Mouse (Mus musculus) myocyte (in vitro differentiated cells): Measurements from ENCODE around the gene Ndufaf2. TPM values are rescaled to one million over a fixed set of nuclear protein-coding genes. Genes with fewer than 3 reads are reported as not detected.

ENCODE experiments used
- H3K27me3 ChIP-seq: one replicate; pipeline ENCODE4 v1.6.1; 2011; ENCODE audit not compliant: control insufficient read depth, insufficient read depth, insufficient read length
- H3K36me3 ChIP-seq: one replicate; pipeline ENCODE4 v1.6.1; 2011; ENCODE audit not compliant: control insufficient read depth, insufficient read depth
- H3K4me2 ChIP-seq: one replicate; pipeline ENCODE4 v1.6.1; 2011; ENCODE audit warnings: low read depth, control low read depth
- H3K4me3 ChIP-seq: one replicate; pipeline ENCODE4 v1.5.1; 2011; ENCODE audit warnings: mild to moderate bottlenecking, control low read depth, moderate library complexity
- H3K79me2 ChIP-seq: one replicate; pipeline ENCODE4 v1.6.1; 2011; ENCODE audit not compliant: control insufficient read depth, insufficient read depth
- H3ac ChIP-seq: one replicate; pipeline ENCODE4 v1.6.1; 2011; ENCODE audit not compliant: control insufficient read depth, insufficient read length
- CEBPB ChIP-seq: IDR thresholded peaks from 2 replicates; pipeline ENCODE4 v1.6.1; 2011; ENCODE audit warnings: mild to moderate bottlenecking, moderate library complexity; ENCODE audit not compliant: poor library complexity, insufficient read depth, severe bottlenecking
- E2F4 ChIP-seq: IDR thresholded peaks from one replicate; pipeline ENCODE4 v1.6.1; 2011; ENCODE audit warnings: mild to moderate bottlenecking, control low read depth, moderate library complexity; ENCODE audit not compliant: insufficient read depth
- MAX ChIP-seq: IDR thresholded peaks from one replicate; pipeline ENCODE4 v1.6.1; 2011; ENCODE audit warnings: low read depth, mild to moderate bottlenecking, control low read depth
- MYOD1 ChIP-seq, 3 experiments: IDR thresholded peaks; one replicate each; pipeline ENCODE4 v1.6.1; 2011; ENCODE audit warnings: control low read depth in 2 of 3, low read depth in 2 of 3, mild to moderate bottlenecking in 2 of 3, moderate library complexity in 1 of 3; ENCODE audit not compliant: insufficient read length in 2 of 3, control insufficient read depth in 1 of 3
- MYOG ChIP-seq, 3 experiments: IDR thresholded peaks; one replicate each; pipeline ENCODE4 v1.6.1; 2011; ENCODE audit warnings: control low read depth in 2 of 3, low read depth in 2 of 3, mild to moderate bottlenecking in 2 of 3; ENCODE audit not compliant: insufficient read length in 2 of 3, control insufficient read depth in 1 of 3, insufficient read depth in 1 of 3
- POLR2A ChIP-seq: IDR thresholded peaks from one replicate; pipeline ENCODE4 v1.6.1; 2011; ENCODE audit warnings: low read depth, mild to moderate bottlenecking, control low read depth, moderate library complexity; ENCODE audit not compliant: insufficient read length
- POLR2AphosphoS2 ChIP-seq: IDR thresholded peaks from one replicate; pipeline ENCODE4 v1.6.1; 2011; ENCODE audit warnings: low read depth, control low read depth; ENCODE audit not compliant: insufficient read length
- REST ChIP-seq: IDR thresholded peaks from one replicate; pipeline ENCODE4 v1.6.1; 2011; ENCODE audit warnings: mild to moderate bottlenecking, control low read depth, moderate library complexity; ENCODE audit not compliant: insufficient read depth, insufficient read length
- SRF ChIP-seq: IDR thresholded peaks from one replicate; pipeline ENCODE4 v1.6.1; 2011; ENCODE audit warnings: low read depth; ENCODE audit not compliant: control insufficient read depth, insufficient read length
- TCF12 ChIP-seq: IDR thresholded peaks from one replicate; pipeline ENCODE4 v1.6.1; 2011; ENCODE audit warnings: mild to moderate bottlenecking, control low read depth; ENCODE audit not compliant: poor library complexity, insufficient read depth, severe bottlenecking
- TCF3 ChIP-seq: IDR thresholded peaks from one replicate; pipeline ENCODE4 v1.6.1; 2011; ENCODE audit warnings: low read depth, control low read depth; ENCODE audit not compliant: insufficient read length
- USF1 ChIP-seq: IDR thresholded peaks from one replicate; pipeline ENCODE4 v1.6.1; 2011; ENCODE audit warnings: low read depth, mild to moderate bottlenecking, control low read depth, moderate library complexity
- polyA plus RNA-seq: library from polyadenylated mRNA; unstranded; fragments of >200 nt; fragmentation: generic; extraction: Trizol; gene quantifications from one replicate; pipeline ENCODE4 v1.2.1, GENCODE M21; 2012; ENCODE audit warnings: missing spikeins

Gene Ndufaf2
- polyA plus RNA-seq, 1 experiment = 25.4 TPM

DNA sequence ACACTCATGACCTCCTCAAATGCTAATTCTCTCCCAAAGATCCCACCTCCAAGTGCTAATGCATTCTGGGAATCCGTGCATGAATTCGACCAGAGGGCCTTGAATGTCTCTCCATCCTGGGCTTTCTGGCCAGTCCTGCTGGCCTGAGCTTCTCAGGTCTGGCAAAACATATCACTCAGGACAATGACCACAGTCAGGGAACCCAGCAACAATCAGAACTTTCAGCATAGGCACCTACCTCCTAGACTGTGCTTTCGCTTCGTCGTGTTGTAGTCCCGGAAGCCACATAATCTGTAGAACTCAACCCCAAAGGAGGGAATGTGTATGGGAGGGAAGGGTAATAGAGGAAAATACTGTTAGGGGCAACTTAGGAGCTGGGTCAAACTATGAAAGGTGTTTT, 179.0 kb downstream of the Ndufaf2 start:
- Histone ChIP-seq H3K79me2 (no peaks in the 10 kb centered on the region), H3K36me3 (no peaks in the 10 kb centered on the region), H3ac (no peak overlapping the region), H3K27me3 (no peaks in the 10 kb centered on the region), H3K4me3 (no peak overlapping the region), H3K4me2 (no peak overlapping the region)
- no peak for TF ChIP-seq MYOG (IDR thresholded peaks at IDR 0.05; ENCODE audit: control insufficient read depth in 1 of 3, insufficient read depth in 1 of 3, insufficient read length in 2 of 3, low read depth in 2 of 3)
- no peak for TF ChIP-seq CEBPB
- no peak for TF ChIP-seq USF1
- TF ChIP-seq E2F4 = no peak
- no peak for TF ChIP-seq MYOD1 (IDR thresholded peaks at IDR 0.05; ENCODE audit: control insufficient read depth in 1 of 3, insufficient read length in 2 of 3, low read depth in 2 of 3)
- TF ChIP-seq MAX = no peak
- TF ChIP-seq POLR2AphosphoS2 = no peak
- no peak for TF ChIP-seq TCF3
- TF ChIP-seq TCF12 = no peak
- no peak for TF ChIP-seq POLR2A
- TF ChIP-seq SRF = no peak
- no peak for TF ChIP-seq REST

DNA sequence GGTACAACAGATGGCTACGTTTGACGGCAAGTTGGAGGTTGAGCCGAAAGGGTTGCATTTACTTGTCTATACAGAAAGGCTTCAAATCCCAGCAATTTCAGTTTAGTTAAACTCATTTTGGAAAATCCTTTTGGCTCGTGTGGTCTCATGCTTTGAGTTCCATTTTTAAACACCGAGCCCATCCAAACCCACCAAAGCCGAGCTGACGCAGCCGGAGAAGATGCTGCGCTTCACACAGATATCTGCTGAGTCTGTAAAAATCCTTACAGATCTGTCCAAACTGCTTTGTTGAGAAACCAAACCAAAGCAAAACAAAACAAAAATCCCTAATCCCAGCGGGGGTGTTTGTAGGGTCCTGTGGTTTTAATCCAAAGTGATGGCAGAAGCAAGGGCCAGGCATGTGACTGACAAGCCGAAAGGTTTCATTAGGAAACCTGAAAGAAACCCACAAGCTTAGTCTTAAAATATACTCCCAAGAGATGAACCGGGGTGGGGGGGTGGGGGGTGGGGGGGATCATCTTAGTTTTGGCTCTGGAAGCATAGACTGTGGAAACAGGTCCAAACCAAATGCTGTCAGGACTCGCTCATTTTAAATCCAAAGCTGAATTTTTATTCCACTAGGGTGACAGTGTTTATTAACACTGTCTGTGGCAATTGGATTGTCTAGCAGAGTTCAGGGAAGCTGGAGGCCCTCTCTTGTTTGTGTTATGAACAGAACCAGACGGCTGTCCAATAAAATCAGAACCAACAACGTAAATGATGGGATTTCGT, 181.4 kb downstream of the Ndufaf2 start:
- H3K27me3 ChIP-seq = no peaks in the 10 kb centered on the region
- no peak overlapping the region for H3K4me3 ChIP-seq
- H3K4me2 ChIP-seq = no peak overlapping the region
- H3K79me2 ChIP-seq = no peaks in the 10 kb centered on the region
- H3K36me3 ChIP-seq = no peaks in the 10 kb centered on the region
- no peak overlapping the region for H3ac ChIP-seq
- TF ChIP-seq REST = no peak
- TF ChIP-seq MAX = no peak
- TF ChIP-seq USF1 = no peak
- no peak for TF ChIP-seq TCF3
- no peak for TF ChIP-seq CEBPB
- TF ChIP-seq POLR2AphosphoS2 = no peak
- no peak for TF ChIP-seq POLR2A
- no peak for TF ChIP-seq TCF12
- TF ChIP-seq MYOD1 (IDR thresholded peaks at IDR 0.05; ENCODE audit: control insufficient read depth in 1 of 3, insufficient read length in 2 of 3, low read depth in 2 of 3) = no peak
- TF ChIP-seq MYOG (IDR thresholded peaks at IDR 0.05; ENCODE audit: control insufficient read depth in 1 of 3, insufficient read depth in 1 of 3, insufficient read length in 2 of 3, low read depth in 2 of 3) = no peak
- no peak for TF ChIP-seq E2F4
- no peak for TF ChIP-seq SRF

DNA sequence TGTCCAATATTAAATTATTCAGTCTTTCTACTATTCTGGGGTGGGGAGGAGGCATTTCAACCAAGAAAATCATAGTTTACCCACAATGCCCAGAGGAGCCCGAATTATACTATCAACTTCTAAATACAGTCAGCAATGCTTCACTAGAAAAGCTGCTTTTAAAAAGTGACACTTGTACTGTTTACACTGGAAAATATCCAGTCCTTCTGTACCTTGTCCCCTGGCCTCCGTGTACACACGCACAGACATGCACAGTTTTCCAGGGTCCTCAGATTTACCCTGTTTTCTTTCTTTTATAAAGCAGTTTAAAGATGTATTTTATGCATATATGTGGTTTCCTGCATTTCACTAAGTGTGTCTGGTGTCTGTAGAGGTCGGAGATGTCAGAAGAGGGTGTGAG, 186.0 kb downstream of the Ndufaf2 start:
- Histone ChIP-seq H3K79me2 (no peaks in the 10 kb centered on the region), H3K4me2 (no peak overlapping the region), H3ac (no peak overlapping the region), H3K27me3 (no peaks in the 10 kb centered on the region), H3K4me3 (no peak overlapping the region), H3K36me3 (no peaks in the 10 kb centered on the region)
- TF ChIP-seq POLR2A (no peak), SRF (no peak), USF1 (no peak), E2F4 (no peak), REST (no peak), MYOG (IDR thresholded peaks at IDR 0.05; ENCODE audit: control insufficient read depth in 1 of 3, insufficient read depth in 1 of 3, insufficient read length in 2 of 3, low read depth in 2 of 3) (no peak), TCF3 (no peak), POLR2AphosphoS2 (no peak), TCF12 (no peak), MYOD1 (IDR thresholded peaks at IDR 0.05; ENCODE audit: control insufficient read depth in 1 of 3, insufficient read length in 2 of 3, low read depth in 2 of 3) (no peak), MAX (no peak), CEBPB (no peak)

DNA sequence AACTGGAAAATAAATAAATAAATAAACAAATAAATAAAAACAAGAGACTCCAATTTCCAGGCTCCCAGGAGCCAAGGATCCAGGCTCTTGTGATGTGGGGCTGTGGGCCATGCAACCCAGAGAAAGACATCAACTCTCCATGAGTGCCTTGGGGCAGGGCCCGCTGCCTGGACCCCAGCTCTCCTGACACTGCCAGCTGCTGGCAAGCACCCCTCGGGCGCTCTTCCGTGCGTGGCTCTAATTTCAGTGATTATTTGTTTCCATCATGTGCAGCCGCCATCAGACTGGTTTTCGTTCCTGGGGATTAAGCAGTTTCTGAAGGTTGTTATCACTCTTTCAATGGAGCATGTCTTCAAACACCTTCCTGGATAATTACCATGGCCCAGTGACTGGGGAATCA, 186.6 kb downstream of the Ndufaf2 start:
- no peak for TF ChIP-seq MYOD1 (IDR thresholded peaks at IDR 0.05; ENCODE audit: control insufficient read depth in 1 of 3, insufficient read length in 2 of 3, low read depth in 2 of 3)
- no peak overlapping the region for H3K4me3 ChIP-seq
- H3K79me2 ChIP-seq = no peaks in the 10 kb centered on the region
- no peak overlapping the region for H3ac ChIP-seq
- no peak overlapping the region for H3K4me2 ChIP-seq
- H3K36me3 ChIP-seq = no peaks in the 10 kb centered on the region
- no peaks in the 10 kb centered on the region for H3K27me3 ChIP-seq

DNA sequence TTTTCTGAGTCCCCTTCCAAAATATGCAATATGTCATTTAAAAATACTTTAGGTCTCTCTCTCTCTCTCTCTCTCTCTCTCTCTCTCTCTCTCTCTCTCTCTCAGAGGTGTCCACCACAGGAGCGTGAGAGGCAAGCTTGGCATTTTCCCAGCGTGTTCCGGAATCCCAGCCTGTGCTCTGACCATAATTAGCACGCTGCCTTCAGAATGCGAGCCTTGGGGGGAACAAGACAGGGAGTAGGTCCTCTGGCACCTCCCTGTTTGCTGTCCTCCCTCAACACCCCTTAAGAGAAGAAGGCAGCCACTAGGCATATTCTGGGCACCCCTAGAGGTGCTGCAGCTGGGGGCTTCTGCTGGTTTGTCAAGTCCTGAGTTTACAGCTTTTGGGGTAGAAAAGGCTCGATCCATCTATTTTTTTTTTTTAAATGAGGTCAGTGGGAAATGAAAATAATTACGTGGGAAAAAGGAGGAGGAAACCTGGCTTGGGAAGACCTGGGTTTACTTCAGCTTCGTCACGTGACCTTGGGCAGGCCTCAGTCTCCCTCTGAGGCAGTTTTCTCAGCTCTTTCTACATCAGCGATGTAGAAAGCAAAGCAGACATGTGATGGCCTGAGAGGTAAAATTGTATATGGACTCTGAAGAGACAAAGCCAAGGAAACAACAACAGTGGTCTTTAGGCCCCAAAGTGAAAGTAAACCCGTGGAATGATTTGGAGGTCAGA, 187.8 kb downstream of the Ndufaf2 start:
- Histone ChIP-seq H3K4me2 (peak overlapping the region; percentile 36), H3K4me3 (no peak overlapping the region), H3K27me3 (no peaks in the 10 kb centered on the region), H3K36me3 (no peaks in the 10 kb centered on the region), H3ac (no peak overlapping the region), H3K79me2 (no peaks in the 10 kb centered on the region)
- TF ChIP-seq TCF12 = no peak
- no peak for TF ChIP-seq MAX
- TF ChIP-seq SRF = no peak
- TF ChIP-seq POLR2A = no peak
- no peak for TF ChIP-seq USF1
